In the genomic region with DNA sequence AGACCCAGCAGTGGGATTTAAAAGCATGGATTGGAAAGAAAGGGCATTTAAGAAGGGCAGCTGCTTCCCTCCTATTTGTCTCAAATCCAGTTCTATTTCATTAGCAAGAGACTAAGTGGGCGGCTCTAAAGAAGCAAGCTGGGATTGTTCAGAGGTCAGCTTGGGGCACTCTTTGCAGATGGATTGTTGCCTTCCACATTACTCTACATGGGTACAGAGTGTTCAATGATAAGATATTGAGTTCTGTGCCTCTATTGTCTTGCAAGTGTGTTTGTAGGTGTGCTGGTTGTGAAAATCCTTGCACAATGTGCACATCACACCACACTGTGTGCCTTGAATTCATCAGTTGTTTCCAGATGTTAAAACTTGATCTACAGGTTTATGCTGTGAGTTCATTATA, we compare ENCODE assay signal across 25 mouse cellular contexts.
"Had no signal": no experiment of that assay in that cellular context is flagged by ENCODE, and none has a peak within 500 bp of the region (broad histone marks: within the 10 kb centered on the region; RNA-seq: fewer than 3 reads in every experiment).

No protein-coding gene starts in this region.

- H3K4me3 ChIP-seq: gastrocnemius, adult 2 months; heart, embryonic 10.5 days; heart, embryonic 12.5 days; hindbrain, embryonic 10.5 days; hindbrain, embryonic 12.5 days; kidney, embryonic 15.5 days; limb, embryonic 13.5 days; limb, embryonic 15.5 days; liver, embryonic 12.5 days had no signal

- ATAC-seq: hindbrain, embryonic 16.5 days; inflammation-experienced regulatory T-cells, adult 6 months; liver, embryonic 12.5 days had no signal

- H3K9ac ChIP-seq: heart, embryonic 12.5 days; hindbrain, embryonic 12.5 days; hindbrain, embryonic 14.5 days; kidney, embryonic 15.5 days; limb, embryonic 13.5 days; limb, embryonic 15.5 days; liver, embryonic 12.5 days; liver, embryonic 14.5 days had no signal

- H3K9me3 ChIP-seq: heart, embryonic 10.5 days; heart, embryonic 12.5 days; hindbrain, embryonic 10.5 days; hindbrain, embryonic 12.5 days; kidney, embryonic 15.5 days; limb, embryonic 13.5 days; limb, embryonic 15.5 days; liver, embryonic 12.5 days had no signal

- H3K4me2 ChIP-seq: heart, embryonic 12.5 days; hindbrain, embryonic 12.5 days; hindbrain, embryonic 14.5 days; kidney, embryonic 15.5 days; limb, embryonic 13.5 days; limb, embryonic 15.5 days; liver, embryonic 12.5 days had no signal

- H3K4me1 ChIP-seq: heart, embryonic 10.5 days; heart, embryonic 12.5 days; hindbrain, embryonic 10.5 days; hindbrain, embryonic 12.5 days; kidney, embryonic 15.5 days; limb, embryonic 13.5 days; limb, embryonic 15.5 days; liver, embryonic 12.5 days had no signal

- H3K36me3 ChIP-seq: heart, embryonic 10.5 days; heart, embryonic 12.5 days; hindbrain, embryonic 12.5 days; kidney, embryonic 15.5 days; limb, embryonic 13.5 days; limb, embryonic 15.5 days; liver, embryonic 12.5 days had no signal

- H3K27me3 ChIP-seq: heart, embryonic 12.5 days; hindbrain, embryonic 12.5 days; kidney, embryonic 15.5 days; limb, embryonic 13.5 days; limb, embryonic 15.5 days; liver, embryonic 12.5 days had no signal

- H3K27ac ChIP-seq: gastrocnemius, adult 2 months; heart, embryonic 10.5 days; hindbrain, embryonic 10.5 days; hindbrain, embryonic 12.5 days; hindbrain, embryonic 14.5 days; kidney, embryonic 15.5 days; kidney, postnatal 0 days; limb, embryonic 13.5 days; limb, embryonic 15.5 days; liver, embryonic 12.5 days; liver, embryonic 14.5 days had no signal

- DNase-seq: gastrocnemius, adult 2 months; gastrocnemius, postnatal 10 days; gastrocnemius, postnatal 25 days; heart, adult 18-20 months; heart, postnatal 10 days; heart, postnatal 4 days; kidney, adult 11 months; kidney, adult 2 months; kidney, adult 9 months; kidney, postnatal 14 days; kidney, postnatal 36 days; left cerebral cortex, postnatal 4 days had no signal
